Mouse (Mus musculus) cerebellum, adult 8-10 months (tissue): ENCODE measurements around the gene Rpl28.
"Not testable (repeated sequence)": the region's sequence is repeated elsewhere in the genome, so short reads cannot be mapped to it uniquely, and the experiment has no call there.

Experiments used
- DNase-seq: peaks from one replicate; pipeline ENCODE4 v3.0.0; 2022

The Rpl28 gene

GRCm38 (mm10) chr7:4783667-4784268, 8.9 kb upstream of the Rpl28 start:
- DNase-seq = peak; percentile 71

GRCm38 (mm10) chr7:4788499-4789435, 3.9 kb upstream of the Rpl28 start:
- DNase-seq = peak; percentile 73

- no peak for DNase-seq
Observed at GRCm38 (mm10) chr7:4789436-4789935, 3.2 kb upstream of the Rpl28 start, which contains the start of gene Tmem238. Gene Tmem238 (minus strand): TSS chr7:4789656.

GRCm38 (mm10) chr7:4793248-4793647, 574 bp downstream of the Rpl28 start:
- not testable (repeated sequence) for DNase-seq

- no peak for DNase-seq
Observed at GRCm38 (mm10) chr7:4793674-4794073, 1.0 kb downstream of the Rpl28 start.

GRCm38 (mm10) chr7:4794631-4795168, 2.0 kb downstream of the Rpl28 start:
- no peak for DNase-seq

GRCm38 (mm10) chr7:4795767-4796433, 3.2 kb downstream of the Rpl28 start:
- DNase-seq = peak; percentile 41

GRCm38 (mm10) chr7:4802247-4802646, 9.6 kb downstream of the Rpl28 start:
- no peak for DNase-seq

- no peak for DNase-seq
Observed at GRCm38 (mm10) chr7:4806716-4807115, 14.0 kb downstream of the Rpl28 start.

GRCm38 (mm10) chr7:4811131-4811530, 18.5 kb downstream of the Rpl28 start:
- not testable (repeated sequence) for DNase-seq

- DNase-seq = no peak
Observed at GRCm38 (mm10) chr7:4811842-4812302, 19.2 kb downstream of the Rpl28 start.

- DNase-seq = peak; percentile 98
Observed at GRCm38 (mm10) chr7:4812303-4813104, 19.8 kb downstream of the Rpl28 start, which contains the start of gene Ube2s. Gene Ube2s (minus strand): TSS chr7:4812590.

- DNase-seq = no peak
Observed at GRCm38 (mm10) chr7:4813105-4813791, 20.6 kb downstream of the Rpl28 start.

- no peak for DNase-seq
Observed at GRCm38 (mm10) chr7:4816559-4816958, 23.9 kb downstream of the Rpl28 start.

GRCm38 (mm10) chr7:4820925-4821324, 28.3 kb downstream of the Rpl28 start:
- not testable (repeated sequence) for DNase-seq

GRCm38 (mm10) chr7:4821690-4822089, 29.0 kb downstream of the Rpl28 start:
- DNase-seq = no peak

GRCm38 (mm10) chr7:4822162-4822907, 29.7 kb downstream of the Rpl28 start:
- DNase-seq = no peak

GRCm38 (mm10) chr7:4825365-4825764, 32.7 kb downstream of the Rpl28 start:
- no peak for DNase-seq

GRCm38 (mm10) chr7:4830476-4830875, 37.8 kb downstream of the Rpl28 start:
- no peak for DNase-seq

GRCm38 (mm10) chr7:4835631-4836327, 43.1 kb downstream of the Rpl28 start:
- peak; percentile 50 for DNase-seq
